Mouse (Mus musculus) layer of hippocampus, postnatal 10 days (tissue): ENCODE measurements around the gene Als2cr12. TPM values are rescaled to one million over a fixed set of nuclear protein-coding genes. Genes with fewer than 3 reads are reported as not detected.
"Not testable (repeated sequence)": the region's sequence is repeated elsewhere in the genome, so short reads cannot be mapped to it uniquely, and the experiment has no call there.

Experiments used
- DNase-seq, 2 experiments: peaks; one replicate each; pipeline ENCODE4 v3.0.0; 2021; ENCODE audit warnings: low spot score in 2 of 2
- total RNA-seq, 2 experiments: library from RNA; stranded (reverse); gene quantifications; 2 replicates each; pipeline ENCODE4 v1.2.3; 2021

The Als2cr12 gene
- total RNA-seq, 2 experiments from 2014 or later, result 0.23 TPM; not detected in 1

DNA sequence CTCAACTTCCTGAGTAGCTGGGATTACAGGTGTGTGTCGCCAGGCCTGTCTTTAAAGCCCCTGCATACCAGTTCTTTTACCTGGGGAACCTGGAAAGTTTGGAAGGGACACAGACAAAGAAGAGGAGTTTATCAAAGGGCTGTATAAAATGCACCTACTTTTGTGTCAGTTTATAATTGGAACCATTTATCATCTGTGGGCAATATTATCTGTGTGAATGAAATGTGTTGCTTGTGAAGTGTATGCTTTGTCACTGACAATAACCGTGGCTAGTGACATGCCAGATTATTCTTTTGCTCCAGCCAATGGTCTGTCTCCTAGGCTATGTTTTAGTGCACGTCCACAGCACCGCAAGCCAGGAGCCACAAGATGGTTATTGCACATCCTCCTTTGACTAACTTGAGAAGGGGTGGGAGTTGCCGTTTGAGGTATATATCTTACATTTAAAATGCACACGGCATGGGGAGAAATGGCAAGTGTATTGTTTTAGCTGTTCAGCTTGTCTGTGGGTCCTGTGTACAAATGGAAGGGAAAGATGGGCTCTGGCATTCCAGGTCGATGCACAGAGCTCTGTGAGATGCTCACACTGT lies 23.7 kb upstream of the Als2cr12 start:
- DNase-seq, result no peak

- no peak for DNase-seq
Measured at GRCm38 (mm10) chr1:58717589-58718270, 21.9 kb upstream of the Als2cr12 start.

- no peak for DNase-seq
Measured at GRCm38 (mm10) chr1:58716883-58717220, 21.1 kb upstream of the Als2cr12 start.

GRCm38 (mm10) chr1:58716162-58716882 lies 20.5 kb upstream of the Als2cr12 start:
- DNase-seq, result no peak

- no peak for DNase-seq
Measured at GRCm38 (mm10) chr1:58715536-58715935, 19.7 kb upstream of the Als2cr12 start.

DNA sequence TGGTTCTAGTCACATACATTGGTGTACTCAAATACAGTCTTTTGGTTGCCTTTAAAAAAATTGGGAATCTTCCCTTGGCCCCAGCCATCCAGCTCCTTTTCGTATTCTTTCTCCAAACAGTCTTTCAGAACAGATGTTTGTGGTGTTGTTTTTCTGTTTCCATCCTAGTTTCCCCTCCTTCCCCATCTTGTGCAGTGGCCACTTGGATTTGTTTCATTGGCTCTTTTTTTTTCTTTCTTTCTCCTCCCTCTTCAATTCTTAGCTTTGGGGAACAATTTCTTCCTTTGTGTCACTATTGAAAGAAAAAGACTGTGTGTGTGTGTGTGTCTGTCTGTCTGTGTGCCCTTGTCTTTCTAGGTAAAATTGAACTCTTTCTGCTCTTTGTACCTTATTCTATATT lies 18.6 kb upstream of the Als2cr12 start:
- DNase-seq, result no peak

DNA sequence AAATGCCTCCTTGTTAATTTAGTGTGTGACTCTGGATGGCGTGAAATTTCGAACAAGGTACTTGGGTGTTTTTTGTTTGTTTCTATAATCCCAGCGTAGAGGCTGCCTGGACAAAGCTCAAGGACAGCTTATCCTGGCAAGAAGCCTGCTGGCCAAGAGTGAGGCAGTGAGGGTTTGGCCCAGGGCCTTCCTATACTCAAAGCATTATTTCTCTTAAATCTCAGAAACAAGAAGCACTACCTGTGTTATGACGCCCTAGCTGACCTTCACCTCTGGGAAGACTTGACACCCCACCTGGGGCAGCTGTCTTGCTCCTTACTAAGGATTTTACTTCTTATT lies 18.1 kb upstream of the Als2cr12 start:
- DNase-seq, result peak; percentile 42 to 58

GRCm38 (mm10) chr1:58713081-58713892 lies 17.5 kb upstream of the Als2cr12 start:
- peak; percentile 36 to 46 for DNase-seq

DNA sequence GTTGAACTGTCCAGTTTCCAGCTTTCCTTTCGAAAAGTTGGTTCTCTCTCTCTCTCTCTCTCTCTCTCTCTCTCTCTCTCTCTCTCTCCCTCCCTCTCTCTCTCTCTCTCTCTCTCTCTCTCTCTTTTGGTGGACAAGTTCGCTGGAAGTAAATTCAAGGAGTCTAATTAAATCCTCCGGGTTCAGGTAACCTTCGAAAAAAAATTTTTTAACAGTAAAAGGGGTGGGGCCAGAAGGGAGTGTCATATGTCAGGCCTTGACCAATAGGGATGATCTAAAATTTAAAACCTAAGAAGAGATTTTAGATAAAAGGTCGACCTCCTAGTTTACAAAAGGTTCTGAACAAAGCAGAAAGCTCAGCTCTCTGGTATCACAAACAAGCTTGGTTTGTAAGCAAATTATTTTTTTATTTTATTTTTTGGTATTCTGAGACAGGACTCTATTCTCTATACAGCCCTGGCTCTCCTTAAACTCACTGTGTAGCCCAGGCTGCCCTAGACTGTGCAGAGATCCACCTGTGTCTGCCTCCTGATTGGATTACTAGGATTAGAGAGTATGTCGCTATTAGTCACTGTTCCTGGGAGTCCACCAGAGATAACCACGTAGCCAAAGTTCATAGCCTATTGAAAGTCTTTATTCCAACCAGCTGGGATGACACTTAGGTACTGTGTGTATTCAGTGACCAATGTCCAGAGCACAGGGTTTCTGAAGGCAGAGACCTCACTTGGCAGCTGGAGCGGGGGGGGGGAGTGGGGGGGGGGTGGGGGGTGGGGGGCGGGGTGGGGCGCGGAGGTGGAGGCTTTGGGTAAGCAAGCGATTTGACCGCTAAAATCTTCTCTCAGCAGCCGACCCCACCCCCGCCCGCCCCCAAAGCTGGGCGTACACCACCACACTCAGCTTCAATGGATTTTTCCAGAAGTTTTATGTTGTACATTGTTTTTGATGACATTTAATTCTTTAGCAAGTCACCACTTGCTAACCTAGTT lies 16.6 kb upstream of the Als2cr12 start:
- no peak for DNase-seq

DNA sequence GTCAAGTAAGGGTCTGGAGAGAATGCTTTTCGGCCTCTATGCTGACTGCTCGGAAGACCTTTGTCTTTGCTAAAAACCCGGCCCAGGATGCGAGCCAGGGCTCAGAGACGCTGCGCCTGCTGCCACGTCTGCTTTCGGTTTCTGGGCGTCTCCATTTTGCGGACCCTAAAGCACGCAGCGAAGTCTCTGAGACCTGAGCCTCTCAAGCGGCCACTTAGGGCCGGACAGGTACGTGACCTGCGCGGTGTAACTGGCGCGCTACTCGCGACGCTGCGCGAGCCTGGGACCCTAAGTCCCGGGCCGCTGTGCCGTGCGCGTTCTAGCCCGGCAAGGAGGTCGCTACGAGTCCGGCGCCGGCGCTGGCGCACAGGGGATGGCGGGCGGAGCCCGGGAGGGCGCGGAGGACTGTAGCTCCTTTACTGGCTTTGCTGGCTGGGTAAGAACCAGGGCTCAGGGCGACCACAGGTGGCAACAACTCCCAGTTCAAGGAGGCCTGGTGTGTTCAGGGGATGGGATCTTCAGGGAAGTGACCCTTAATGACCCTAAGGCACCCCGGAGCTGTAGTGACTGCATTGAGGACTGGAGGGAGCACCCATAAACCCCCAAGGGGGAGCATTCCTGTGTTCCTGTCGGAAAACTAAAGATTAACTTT lies 15.7 kb upstream of the Als2cr12 start, which contains the start of gene Cflar:
Cflar (plus strand) TSS at position 144 of the 652 bp plus-strand sequence.
- DNase-seq, result peak; percentile 62 to 68

GRCm38 (mm10) chr1:58710711-58711364 lies 15.0 kb upstream of the Als2cr12 start:
- DNase-seq, result no peak

DNA sequence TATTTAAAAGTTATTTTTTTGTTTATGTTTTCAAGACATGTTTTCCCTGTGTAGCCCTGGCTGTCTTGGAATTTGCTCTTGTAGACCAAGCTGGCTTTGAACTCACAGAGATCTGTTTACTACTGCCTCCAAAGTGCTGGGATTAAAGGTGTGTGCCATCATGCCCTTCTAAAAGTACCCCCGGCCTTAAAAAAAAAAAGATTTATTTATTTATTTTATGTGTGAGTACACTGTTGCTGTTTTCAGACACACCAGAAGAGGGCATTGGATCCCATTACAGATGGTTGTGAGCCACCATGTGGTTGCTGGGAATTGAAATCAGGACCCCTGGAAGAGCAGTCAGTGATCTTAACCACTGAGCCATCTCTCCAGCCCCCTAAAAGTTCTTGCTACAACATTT lies 14.3 kb upstream of the Als2cr12 start:
- DNase-seq, result not testable (repeated sequence)

DNA sequence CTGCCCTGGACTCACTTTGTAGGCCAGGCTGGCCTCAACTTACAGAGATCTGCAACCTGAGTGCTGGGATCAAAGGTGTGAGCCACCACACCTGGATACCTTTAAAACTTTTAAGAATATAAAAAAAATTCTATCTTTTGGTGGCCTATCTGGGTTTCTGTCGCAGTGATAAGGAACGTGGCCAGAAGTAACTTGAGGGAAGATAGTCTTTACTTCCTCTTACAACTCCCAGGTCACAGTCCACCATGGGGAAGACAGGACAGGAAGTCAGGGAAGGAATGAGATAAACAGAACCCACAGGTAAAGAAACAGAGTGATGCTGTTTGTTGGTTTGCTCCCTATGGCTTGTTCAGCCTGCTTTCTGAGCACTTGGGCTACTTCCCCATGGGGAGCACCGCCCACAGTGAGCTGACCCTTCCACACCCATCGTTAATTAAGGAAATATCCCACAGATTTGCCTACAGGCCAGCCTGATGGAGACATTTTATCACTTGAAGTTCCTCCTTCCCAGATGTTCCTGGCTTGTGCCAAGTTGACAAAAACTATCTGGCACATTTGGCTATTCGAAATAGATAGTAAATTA lies 4.9 kb upstream of the Als2cr12 start:
- DNase-seq, result not testable (repeated sequence)

DNA sequence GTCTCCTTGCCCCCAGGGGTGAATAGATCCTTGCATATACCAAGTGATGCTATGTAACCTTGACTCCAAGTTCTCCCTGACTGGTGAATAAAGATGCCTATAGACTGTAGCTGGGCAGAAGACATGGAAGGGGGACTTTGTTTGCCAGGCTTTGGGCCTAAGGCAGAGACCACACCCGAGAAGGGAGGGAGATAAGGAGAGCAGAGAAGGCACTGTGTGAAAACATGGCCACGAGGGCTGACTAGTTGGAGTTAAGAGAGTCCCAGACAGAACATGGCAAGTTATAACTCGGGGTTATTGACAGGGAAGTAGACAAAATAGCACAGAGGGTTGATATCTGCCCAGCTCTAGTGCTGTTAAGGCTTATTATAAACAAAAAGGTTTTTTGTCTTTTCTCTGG lies 4.2 kb upstream of the Als2cr12 start:
- DNase-seq, result no peak

DNA sequence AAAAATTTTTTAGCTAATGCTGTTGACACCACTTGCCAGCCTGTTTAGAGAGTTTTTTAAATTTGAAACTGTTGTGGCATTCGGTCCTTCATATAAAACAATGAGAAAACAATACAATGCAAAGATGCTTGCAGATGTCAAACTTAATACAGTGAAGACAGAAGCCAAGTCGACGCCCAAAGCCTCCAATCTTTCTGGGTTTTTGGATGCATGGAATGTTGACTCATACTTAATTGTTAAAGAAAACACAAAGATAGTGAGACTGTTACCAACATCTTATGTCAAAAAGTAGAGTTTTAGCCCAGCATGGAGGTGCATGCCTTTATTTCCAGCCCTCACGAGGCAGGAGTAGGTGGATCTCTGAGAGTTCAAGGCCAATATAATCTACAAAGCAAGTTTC lies 3.0 kb upstream of the Als2cr12 start:
- DNase-seq, result no peak

DNA sequence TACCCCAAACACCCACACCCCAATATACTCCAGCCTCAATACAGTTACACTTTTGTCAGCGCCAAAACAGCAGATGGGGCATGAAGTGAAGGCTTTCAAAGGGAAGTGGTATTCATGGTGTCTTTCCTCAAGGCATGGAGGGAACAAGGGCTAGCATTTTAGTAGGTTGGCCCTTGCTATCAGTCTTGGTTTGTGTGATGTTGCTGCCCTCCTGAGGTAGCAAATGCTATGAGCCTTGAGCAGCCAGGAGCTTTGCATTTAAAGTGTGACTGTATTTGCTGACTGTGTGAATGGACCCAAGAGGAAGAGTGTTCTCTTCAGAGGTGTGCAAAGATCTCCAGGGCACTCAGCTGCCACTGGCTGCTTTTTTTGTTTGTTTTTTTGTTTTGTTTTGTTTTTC lies 1.8 kb upstream of the Als2cr12 start:
- peak; percentile 41 to 57 for DNase-seq

- no peak for DNase-seq
Measured at GRCm38 (mm10) chr1:58693696-58694095, 2.1 kb downstream of the Als2cr12 start.

DNA sequence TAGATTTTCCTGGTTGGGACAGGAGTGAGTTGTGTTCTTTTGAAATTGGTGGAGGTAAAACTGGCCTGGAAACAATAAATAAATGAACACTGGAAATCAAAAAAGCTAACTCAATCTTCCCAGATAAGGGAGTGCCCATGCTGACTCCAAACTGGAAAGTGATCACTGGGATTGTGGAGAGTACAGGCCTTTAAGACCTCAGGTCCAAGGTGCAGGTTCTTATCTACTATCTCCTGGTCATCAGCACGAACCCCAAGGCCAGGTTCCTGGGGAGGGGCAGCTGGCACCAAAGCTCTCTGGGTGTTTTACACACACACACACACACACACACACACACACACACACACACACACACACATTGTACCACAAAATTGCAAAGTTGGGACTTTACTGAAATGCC lies 4.1 kb downstream of the Als2cr12 start:
- not testable (repeated sequence) for DNase-seq
